Mouse (Mus musculus) ovary, adult 18-20 months (tissue): ENCODE results near the gene Ttc39b.

Source experiments
- DNase-seq: peaks from one replicate; pipeline ENCODE4 v3.0.0; 2022; ENCODE audit warnings: low spot score, mixed read lengths

The Ttc39b gene

DNA sequence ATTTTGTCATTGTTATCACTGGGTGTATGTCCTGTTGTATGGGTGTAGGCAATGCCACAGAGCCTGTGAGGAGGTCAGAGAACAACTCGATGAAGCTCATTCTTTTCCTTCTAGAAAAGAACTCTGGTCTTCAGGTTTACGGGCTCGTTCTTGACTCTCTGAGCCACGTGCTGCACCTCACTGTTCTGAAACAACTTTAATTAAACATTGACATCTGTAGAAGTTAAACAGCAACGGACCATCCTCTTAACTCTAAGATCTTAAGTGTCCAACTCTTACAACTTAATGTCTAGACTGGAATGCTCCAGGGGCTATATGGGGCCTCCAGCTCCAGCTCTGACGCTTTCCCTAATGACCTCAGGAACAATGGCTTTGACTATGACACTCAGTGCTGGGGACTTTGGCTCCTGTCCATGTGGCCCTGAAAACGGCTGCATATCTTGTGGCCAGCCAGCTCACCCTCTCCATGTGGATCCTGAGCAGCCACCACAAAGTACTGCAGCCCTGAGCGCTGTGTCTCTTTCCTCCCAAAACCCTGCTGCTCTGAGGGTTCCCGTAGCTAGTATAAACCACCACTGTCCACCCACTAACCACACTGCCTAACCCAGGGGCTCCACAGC lies 95.3 kb downstream of the Ttc39b start:
- no peak for DNase-seq

DNA sequence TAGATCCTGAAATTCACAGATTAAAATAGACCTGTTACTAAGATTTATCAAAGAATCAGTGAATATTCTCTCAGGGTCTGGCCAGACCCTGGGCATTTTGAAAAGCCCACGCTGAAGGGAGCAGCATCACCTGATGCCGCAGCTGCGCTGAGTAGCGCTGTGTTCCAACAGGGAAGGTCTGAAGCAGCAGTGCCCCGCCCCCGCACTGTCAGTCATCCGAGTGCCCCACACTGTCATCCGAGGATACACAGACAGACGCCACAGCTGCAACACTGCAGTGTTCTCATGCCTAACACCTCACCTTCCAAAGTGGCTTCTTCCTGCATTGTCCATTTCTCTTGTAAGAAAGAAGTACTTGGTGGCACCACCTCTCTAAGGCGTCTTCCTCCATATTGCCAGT lies 96.0 kb downstream of the Ttc39b start:
- DNase-seq = no peak

DNA sequence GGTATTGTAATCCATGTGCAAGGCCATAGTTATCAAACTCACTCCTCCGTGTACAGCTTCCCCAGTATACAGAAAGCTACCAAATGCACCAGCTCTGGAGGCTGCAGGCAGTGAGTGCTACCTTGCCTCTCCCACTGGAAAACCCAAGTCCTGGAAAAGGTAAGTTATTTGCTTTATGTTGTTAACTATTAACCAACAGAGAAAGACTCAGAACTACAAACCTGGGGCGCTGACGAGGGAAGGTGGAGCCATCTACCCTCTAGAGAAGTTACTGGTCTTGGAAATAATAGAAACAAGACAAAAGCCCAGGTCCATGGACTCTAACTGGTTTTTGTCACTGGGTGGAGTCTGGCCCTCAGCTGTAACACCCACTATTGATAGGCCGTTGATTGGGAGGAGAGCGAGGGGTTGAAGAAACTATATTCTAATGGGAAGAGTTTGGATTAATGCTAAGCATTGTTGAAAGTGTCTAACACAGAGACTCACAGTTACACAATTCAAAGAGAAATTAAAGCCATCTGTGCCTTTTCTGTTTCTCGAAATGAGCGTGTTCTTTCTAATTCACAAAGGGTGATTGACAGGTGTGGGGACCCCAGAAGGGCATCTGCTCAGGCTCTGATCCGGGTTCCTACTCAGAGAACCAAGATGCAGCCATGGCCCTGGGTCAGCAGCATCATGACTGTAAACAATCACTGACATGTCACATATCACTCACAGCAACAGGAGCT lies 98.3 kb downstream of the Ttc39b start:
- DNase-seq = no peak

DNA sequence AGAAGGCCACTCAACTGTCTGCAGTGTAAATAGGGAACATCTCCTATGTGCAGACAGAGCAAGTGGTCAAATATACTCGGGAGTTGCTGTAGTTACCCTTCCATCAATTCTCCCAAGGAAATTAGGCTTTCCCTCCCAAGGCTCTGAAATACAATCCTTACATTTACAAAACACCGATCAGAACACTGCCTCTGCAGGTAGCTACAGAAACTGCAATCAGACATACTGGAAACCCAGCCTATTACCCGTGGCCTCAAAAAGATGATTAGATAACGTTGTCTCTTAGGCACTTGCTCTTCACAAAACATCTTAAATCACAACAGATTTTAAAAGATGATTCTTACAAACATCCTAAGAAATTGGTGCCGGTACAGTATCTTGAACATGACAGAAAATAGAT lies 99.8 kb downstream of the Ttc39b start:
- DNase-seq = no peak

DNA sequence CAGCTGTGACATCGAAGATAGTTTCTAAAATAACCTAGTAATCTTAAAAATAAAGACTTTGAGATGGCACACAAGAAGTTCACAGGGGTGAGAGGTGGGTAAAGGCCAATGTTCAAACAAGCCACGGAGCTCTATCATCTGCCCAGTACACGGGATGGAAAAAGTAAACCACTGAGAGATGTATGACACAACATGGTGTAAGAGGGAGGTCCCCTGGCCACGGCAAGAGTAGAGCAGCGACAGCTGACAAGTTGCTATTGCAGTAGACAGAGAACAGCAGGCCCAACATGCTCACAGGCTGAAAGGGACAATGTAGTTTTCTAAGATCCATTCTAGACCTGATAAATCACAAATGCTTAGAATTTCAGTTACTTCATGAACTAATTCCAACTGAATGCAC lies 100.9 kb downstream of the Ttc39b start:
- no peak for DNase-seq

DNA sequence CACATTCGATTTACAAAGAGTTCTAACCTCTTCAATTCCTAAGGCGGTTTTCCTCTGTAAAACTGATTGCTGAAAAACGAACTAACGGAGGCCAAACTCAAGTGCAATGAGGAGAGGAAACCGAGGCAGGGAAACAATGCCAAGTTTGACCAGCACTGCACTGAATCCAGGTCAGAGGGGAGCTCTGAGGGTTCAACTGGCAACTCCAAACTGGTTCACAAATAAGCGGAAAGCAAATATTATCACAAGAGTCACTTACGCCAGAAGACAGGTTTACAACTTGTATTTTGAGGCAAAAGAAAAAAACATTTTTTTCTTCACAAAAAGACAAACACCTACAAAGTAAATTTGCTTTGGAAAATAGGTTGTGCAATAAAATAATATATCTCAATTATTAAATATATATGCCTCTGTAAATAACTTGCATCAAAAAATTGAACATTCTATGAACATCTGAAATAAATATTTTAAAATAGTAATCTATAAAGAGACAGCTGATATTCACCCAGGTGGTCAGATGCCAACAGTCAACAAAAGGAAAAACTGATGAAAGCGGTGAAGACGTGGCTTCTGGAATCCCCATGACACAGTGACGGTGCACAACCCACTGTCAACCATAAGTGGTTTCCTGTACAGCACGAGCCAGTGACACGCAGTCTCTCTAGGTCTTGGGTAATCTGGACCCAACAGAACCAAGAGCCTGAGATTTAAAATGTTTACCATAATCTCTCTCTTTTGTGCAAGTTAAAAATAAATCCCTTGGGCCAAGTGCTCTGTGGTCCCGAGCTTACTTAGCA lies 103.1 kb downstream of the Ttc39b start:
- no peak for DNase-seq

DNA sequence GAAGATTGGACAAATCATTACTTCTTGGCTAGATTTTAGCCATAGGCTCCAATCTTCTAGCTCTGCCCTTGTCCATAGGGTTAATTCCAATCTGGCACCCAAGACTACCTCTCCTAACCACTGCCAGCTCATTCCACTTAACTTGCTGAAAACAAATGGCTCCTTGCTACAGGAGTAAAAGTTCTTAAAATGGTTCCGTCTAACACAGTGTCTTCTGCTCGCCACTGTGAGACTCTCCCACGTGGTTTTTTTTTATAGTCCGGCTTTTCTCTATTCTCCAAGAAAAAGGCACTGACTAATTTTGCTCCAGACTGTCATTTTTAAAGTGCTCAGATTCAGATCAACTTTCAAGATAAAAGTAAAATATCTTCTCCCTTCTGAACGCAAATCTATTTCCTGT lies 104.8 kb downstream of the Ttc39b start:
- no peak for DNase-seq

DNA sequence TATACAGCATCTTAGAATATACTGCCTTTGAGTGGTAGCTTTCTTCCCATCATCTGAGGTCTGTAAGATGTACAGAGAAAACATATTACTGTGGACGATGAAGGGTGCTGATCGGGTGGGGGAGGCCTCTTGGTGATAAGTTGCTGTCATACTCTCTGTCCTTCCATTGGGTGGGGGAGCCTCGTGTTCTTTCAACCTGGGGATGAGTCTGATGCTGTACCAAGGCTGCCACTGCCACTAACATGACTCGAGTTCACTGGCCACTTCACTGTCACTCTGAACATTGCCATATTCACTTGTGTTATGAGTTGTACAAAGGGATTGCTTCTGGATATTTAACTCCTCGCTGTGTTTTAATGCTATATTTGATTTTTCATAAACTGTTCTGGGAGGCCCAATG lies 106.9 kb downstream of the Ttc39b start:
- no peak for DNase-seq

DNA sequence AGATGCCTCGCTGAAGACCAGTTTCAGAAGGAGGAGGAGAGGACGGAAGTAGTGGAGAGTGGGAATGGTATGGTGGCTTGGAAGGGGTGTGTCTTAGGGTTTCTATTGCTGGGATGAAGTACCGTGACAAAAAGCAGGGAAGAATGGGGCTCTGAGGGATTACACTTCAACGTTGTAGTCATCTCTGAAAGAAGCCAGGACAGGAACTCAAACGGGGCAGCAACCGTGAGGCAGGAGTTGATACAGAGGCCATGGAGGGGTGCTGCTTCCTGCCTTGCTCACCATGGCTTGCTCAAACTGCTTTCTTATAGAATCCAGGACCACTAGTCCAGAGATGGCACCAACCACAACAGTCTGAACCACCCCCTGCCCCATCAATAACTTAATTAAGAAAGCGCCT lies 107.7 kb downstream of the Ttc39b start:
- DNase-seq = no peak

DNA sequence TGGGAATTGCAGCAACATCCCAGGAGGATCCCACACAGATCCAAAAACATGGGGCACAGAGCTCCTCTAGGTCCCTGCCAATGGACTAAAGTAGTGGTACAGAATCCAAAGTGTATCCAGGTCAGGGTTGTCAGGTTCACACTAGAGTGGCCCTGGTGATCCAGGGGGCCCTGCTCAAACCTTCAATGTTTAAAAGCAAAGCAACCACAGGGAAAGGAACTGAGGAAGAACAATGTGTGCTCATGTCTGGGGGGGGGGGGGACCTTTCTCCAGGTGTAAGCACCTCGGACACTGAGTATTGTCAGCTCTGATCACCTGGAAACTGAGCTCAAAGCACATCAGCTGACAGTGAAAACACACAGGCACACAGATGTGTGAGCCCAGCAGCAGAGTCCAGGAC lies 108.3 kb downstream of the Ttc39b start:
- no peak for DNase-seq

DNA sequence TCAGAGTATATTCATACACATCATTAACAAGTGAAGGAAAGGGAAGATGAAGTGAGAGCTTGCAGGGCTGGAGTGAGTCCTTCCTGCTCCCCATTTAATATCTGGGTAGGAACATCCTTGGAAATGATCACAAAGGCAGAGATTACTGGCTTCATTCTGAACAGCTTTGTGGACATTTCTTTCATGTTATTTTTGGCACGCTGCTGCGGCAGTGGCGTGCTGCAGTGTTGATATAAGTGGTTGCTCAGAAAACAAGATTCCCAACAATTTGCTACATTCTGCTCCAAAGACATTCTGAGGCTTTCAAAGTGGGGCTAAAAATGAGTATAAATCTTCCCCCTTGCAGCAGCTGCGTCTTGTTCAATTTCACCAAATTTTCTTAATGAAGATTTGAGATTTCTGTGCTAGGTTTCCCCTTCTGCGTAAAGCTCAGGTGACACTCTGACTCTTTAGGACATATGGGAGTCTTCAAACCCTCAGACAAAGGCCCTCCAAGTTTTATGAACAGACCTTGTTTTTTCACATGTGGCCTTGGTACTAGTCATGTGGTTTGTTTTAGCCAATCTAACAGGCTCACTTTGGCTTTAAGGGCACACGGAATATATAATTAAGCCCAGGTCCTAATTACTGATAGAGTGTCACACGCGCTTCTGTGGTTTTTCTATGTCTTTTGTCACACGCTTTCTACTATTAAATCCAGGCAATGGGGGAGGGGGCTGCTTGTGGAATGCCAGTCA lies 109.1 kb downstream of the Ttc39b start:
- DNase-seq = peak; percentile 13

DNA sequence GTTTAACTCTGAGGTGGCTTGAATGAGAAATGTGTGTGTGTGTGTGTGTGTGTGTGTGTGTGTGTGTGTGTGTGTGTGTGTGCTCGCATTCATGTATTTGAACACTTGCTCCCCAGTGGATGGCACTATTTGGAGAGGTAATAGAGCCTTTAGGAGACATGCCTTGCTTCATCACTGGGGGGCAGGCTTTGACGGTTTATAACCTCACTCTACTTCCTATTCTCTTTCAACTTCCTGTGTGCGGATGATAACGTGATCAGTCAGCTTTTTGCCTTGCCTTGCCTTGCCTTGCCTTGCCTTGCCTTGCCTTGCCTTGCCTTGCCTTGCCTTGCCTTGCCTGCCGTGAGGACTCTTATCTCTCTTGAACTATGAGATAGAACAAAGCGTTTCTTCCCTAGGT lies 110.3 kb downstream of the Ttc39b start:
- DNase-seq = no peak

DNA sequence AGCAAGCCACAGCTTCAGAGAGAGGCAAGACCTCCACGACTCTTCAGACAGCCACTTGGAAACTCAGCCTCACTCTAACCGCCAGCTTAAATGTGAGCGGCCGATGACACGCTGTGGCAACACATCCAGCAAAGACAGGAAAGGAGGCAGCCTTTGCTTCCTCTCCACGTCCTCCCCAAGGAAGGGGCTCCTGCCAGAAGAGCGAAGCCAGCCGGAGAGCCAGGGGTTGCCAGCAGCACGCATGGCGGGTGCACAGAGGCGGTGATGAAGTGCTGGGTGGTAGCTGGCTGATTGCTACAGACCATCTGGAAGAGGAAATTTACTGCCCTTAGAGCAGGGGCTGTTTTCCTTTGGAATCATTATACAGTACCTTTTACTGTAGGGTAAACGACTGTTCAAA lies 112.3 kb downstream of the Ttc39b start:
- DNase-seq = no peak

DNA sequence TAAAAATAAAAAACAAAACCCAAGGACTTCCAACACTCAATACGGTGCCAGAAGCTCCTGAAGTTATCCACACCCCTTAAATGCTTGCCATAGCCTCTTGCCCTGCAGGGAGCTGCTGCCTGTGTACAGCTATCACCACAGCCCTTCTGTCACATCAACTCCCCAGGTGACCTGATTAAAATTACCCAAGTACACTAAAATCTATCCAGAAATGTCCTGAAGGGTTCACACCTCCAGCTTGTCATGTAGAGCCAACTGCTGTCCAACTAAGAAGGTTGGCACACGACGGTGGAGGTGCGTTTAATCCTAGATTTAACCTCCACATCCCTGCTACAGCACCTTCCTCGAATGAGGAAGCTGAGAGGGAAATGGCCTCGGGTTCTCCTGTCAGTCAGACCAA lies 113.6 kb downstream of the Ttc39b start:
- DNase-seq = no peak

DNA sequence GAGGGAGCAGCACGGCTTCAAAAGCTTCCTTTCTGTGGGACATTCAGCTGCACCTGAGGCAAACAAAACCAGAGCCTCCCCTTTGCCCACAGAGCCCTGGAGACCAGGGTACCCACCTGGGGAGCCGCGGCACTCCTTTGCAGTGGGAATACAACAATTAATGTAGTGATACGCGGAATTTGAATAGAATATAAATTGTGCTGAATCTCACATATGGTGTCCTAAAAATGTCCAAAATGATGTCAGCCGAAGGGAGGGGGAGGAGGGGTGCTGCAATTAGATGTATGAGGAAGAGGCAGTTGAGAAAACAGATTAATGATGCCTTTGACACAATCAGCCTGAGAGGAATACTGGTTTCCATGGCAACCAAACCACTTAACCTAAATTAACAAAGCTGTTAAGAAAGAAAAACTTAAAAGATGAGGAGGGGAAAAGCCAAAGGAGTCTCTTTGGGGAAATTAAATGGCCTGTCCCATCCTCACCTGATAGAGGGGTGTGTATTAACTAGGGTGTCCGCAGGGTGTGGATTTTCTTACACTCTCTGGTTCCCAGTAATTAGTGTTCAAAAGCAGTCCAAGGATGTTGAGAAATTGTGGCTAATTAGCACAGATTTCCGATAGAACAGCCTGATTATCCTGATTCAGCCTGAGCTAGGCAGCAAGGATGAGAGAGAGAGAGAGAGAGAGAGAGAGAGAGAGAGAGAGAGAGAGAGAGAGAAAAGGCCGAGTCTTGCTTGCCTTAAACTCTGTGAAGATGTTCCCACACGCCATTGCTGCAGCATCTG lies 117.1 kb downstream of the Ttc39b start:
- no peak for DNase-seq

DNA sequence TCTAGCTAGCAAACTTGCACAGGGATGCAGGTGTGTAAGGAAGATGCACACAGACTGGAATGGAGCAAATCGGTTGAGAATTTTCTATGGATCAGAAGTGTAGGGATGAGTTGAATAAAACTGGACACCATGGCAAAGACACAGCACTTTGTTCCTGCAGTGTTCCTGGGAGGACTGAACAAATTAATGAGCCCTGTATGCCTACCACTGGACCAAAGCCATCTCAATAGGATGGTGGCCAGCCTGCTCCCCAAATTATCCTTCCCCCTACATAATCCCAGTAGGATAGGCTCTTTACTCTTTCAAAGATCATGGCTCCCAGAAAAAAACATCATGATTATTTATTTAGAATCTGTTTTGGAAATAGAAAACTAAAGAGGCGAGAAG lies 117.6 kb downstream of the Ttc39b start:
- no peak for DNase-seq

DNA sequence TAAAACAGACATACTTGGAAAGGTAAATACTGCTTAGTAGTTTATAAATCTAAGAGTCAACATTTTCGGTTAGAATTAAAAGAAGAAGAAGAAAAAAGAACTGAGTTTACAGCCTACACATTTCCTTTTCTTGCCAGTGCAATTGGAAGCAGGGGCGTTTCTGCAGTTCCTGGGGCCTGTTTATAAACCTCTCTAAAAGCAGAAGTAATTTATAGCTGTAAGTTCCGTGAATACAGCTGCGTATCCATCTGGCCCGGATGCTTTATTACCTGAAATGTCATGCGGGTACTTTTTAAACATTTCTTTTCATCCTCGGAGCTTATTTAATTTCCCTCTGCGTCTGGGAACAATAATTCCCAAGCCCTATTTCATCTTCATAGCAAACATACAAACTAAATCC lies 124.7 kb downstream of the Ttc39b start:
- DNase-seq = no peak

DNA sequence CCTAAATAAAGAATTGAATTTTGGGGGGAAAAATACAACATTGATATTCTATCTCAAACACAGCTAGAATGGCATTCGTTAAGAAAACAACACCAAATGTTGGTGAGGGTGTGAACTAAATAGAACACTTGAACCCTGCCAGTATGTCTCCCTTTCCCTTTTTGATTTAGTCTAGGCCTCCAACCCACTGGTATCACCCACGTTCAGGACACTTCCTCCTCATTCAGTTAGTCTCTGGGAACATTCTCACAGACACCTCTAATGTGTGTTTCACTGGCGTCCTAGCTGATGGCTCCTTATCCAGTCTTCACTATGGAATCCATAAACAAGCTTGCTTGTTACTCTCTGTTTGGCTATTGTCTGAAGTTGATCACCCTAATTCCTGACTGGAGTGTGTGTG lies 125.9 kb downstream of the Ttc39b start:
- no peak for DNase-seq

DNA sequence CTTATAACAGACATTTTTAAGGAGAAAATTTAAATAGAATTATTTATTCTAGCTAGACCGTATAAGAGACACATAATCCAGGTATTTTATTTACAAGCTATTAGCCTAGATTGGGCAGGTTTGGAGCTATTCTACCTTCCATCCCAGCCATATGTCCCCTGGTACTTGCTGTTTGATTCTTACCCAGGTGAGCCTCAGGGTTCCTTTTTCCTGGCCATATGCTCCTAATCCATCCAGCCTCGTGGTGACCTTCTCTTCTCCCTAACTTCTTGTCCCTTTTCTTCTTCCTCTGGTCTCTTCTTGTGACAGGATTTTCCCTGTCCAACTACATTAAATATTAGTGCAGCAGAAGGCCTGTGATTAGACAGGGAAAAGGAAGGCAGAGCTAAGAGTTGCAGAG lies 134.3 kb downstream of the Ttc39b start:
- no peak for DNase-seq

DNA sequence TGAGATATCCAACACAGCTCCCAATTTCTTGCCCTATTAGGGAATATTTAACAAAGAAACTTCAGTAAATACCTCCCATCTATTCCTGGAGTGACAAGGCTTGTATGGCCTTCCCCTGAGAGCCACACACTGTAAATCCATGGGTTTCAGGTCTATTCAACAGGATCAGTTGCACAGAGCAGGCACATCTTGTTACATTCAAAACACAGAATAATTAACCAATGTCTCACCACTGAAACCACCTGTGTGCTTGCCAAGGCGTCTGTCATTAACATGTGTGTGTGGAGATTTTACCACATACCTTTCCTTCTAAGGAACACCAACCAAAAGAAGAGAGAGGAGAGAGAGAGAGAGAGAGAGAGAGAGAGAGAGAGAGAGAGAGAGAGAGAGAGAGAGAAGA lies 136.7 kb downstream of the Ttc39b start:
- no peak for DNase-seq

DNA sequence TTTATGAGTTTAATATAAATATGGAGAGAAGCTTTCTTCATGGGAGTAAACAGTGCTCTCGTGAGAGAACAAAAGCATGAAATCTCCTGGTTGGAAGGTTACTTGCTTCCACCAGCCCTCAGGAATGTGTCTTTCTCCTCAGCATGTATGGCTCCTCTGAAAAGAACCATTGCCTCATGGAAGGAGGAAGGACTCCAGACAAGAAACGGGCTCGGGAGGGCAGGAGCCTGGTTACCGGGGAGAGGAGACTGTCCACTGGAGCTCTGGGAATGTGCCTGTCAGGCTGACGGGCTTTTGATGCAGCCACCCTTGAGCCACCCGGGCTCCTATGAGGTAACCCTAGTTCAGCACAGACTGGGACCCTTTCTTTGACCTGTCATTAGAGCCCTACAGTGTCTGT lies 137.6 kb downstream of the Ttc39b start:
- no peak for DNase-seq
